ENCODE assay signal across 8 mouse cellular contexts in genomic region chr9:106368112-106368717, GRCm38 (mm10). TPM values are rescaled to one million over a fixed set of nuclear protein-coding genes. Genes with fewer than 3 reads are reported as not detected.
A peak's percentile ranks its signal among the peaks of the same experiment; 100 is the strongest.
DNase-seq lines count a peak whose midpoint lies in the region; ATAC-seq lines count a peak whose summit lies in the region.

Gene Dusp7 (plus strand): TSS chr9:106368632.

- intact Hi-C loops in left cerebral cortex, postnatal 14 days (cut with DNase I) = loop anchor here (2.0 kb wide), 1 partner anchor 53 kb away; no protein-coding TSS in a partner anchor

- peak; percentile 71 for DNase-seq in adrenal gland, adult 8-10 months
- DNase-seq in embryo, embryonic 10 days (ENCODE audit: low spot score) = peak; percentile 79
- peak; percentile 90 for DNase-seq in gastrocnemius, postnatal 25 days
- DNase-seq in left cerebral cortex, postnatal 14 days (ENCODE audit: low spot score in 2 of 2) = peak; percentile 72 to 83
- DNase-seq in right cerebral cortex, postnatal 36 days (ENCODE audit: low spot score in 2 of 2) = peak; percentile 72 to 75
- peak; percentile 81 for DNase-seq in yolk sac, embryonic 10.5 days (ENCODE audit: low spot score)

- ATAC-seq in inflammation-experienced regulatory T-cells, adult 6 months = peak; percentile 13
- ATAC-seq in megakaryocyte progenitor cell, adult 5-6 weeks (replicated peaks; ENCODE audit: poor library complexity) = peak; percentile 23

RNA-seq across cellular contexts. Expression of gene Dusp7, which starts in this region (rescaled TPM):
- total RNA-seq in adrenal gland, adult 8-10 months (2022) = 10 to 100 TPM; 13.1 to 22.0 (median 18.4) TPM
- 10 to 100 TPM; 13.8 to 31.7 TPM for total RNA-seq in gastrocnemius, postnatal 25 days (2021)
- polyA plus RNA-seq in inflammation-experienced regulatory T-cells, adult 6 months (2017; shearing (Covaris generic)) = 10 to 100 TPM; 20.2 to 22.2 (median 21.4) TPM
- 100 to 1,000 TPM in 1 of 2 experiments, 10 to 100 TPM in 1; 95.1 to 102 TPM for total RNA-seq in left cerebral cortex, postnatal 14 days (2021)
- total RNA-seq in megakaryocyte progenitor cell, adult 5-6 weeks (2015) = 31.6 and 41.9 TPM in 2 replicates
- total RNA-seq in megakaryocyte progenitor cell, adult 5-6 weeks (2017) = 10.8 and 15.0 TPM in 2 replicates

Comparison
In these comparisons a context has a peak if more than half of its experiments do, and no peak if none do; other contexts are left out.
1. Peak in every context shown above with its lines: DNase-seq and ATAC-seq.